Mouse (Mus musculus): ENCODE measurements around the gene Plk2. TPM values are rescaled to one million over a fixed set of nuclear protein-coding genes. Genes with fewer than 3 reads are reported as not detected.

Plk2 gene
- 2.8 TPM for polyA plus RNA-seq (2017; shearing (Covaris generic))

DNA sequence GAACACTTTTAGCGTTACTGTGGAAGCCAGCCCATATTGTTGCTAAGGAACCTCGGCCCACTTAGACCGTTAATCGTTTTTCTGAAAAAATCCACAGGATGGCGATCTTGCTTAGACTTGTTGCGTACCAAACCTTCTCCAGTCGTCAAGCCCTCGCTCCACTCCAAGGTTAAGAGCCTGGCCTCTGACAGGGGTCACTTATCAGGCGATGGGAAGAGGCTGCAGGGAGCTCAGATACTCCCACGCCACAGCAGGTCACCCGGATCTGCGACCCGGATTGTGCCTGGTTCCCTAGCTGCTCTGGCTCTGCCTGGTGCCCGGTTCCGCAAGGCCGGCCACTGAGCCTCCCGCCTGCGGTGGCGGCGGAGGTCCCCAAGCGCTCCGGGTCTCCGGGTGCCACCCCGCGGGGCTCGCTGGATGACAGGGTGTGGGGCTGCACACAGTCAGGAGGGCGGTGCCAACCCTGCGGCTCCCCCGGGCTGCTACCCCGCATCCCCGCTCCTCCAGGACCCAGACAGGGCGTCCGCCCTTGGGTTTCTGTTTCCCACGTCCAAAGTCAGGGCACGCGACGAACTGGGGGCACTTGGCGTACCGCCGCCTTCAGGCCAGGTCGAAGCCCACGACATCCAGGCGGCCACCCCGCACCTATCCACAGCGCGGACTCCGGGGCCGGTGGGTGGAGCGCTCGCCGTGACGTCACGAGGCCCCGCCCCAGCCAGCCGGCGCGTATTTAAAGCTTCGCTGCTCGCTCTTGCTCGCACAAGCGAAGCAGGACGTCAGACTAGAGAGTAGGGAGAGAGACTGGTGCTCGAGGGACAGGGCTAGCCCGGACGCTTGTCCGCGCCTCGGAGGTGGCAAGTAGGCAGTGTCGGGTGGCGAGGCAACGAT is at the start of gene Plk2:
Gene Plk2, plus strand, starts transcription at position 756 of the 888 bp plus-strand sequence.

DNA sequence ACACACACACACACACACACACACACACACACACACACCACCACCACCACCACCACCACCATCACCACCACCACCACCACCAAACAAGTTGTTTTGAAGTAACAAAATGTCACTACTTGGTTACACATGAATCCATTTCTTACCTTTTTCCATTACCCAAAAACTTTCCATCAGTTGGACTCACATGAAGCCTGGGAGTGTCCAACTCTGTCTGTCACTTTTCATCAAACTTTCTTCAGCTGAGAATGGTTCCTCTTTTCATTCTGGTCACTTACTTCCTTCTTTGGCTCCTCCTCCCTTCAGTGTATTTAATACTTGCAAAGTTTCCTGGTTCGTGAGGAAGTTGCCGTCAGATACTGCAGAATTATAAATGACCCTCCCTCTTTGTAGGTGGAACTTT is 37.9 kb upstream of the Plk2 start, which contains the start of gene Gapt:
Gene Gapt, minus strand, starts transcription at position 259 of the 400 bp plus-strand sequence.

Other genes with a start within 250 kb of the Plk2 start
- 0.08 TPM for gene Rab3c, start 114.0 kb upstream of the Plk2 start, polyA plus RNA-seq (2017; shearing (Covaris generic))
- gene Gapt, start 37.8 kb upstream of the Plk2 start, polyA plus RNA-seq (2017; shearing (Covaris generic)) = 0.23 TPM

Data from CD4-positive, CD25-positive, alpha-beta regulatory T cell (primary cell).